Mouse (Mus musculus) layer of hippocampus, adult 11-12 months (tissue): ENCODE data around the gene Ddx51.

Source experiments
- DNase-seq: peaks from one replicate; pipeline ENCODE4 v3.0.0; 2022; ENCODE audit warnings: low spot score

Gene Ddx51

DNA sequence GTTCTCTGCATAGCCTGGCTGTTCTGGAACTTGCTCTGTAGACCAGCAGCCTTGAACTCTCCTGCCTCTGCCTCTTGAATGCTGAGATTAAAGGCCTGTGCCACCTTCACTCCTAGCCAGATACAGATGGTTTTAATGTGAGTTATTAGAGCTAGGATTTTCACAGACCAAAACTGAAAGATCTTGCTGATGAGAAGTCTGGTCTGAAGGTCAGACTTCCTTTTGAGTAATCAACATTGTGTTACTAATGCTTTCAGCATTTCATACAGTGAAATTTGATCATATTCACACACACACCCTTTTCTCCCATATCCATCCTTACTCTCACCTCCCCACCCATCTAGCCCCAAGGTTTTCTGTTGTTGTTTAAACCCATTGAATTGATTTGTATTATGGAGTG is 6.4 kb downstream of the Ddx51 start:
- DNase-seq: no peak

GRCm38 (mm10) chr5:110664041-110664440 is 10.8 kb downstream of the Ddx51 start:
- DNase-seq: no peak

- no peak for DNase-seq
Measured at GRCm38 (mm10) chr5:110664750-110665269, 11.6 kb downstream of the Ddx51 start.

DNA sequence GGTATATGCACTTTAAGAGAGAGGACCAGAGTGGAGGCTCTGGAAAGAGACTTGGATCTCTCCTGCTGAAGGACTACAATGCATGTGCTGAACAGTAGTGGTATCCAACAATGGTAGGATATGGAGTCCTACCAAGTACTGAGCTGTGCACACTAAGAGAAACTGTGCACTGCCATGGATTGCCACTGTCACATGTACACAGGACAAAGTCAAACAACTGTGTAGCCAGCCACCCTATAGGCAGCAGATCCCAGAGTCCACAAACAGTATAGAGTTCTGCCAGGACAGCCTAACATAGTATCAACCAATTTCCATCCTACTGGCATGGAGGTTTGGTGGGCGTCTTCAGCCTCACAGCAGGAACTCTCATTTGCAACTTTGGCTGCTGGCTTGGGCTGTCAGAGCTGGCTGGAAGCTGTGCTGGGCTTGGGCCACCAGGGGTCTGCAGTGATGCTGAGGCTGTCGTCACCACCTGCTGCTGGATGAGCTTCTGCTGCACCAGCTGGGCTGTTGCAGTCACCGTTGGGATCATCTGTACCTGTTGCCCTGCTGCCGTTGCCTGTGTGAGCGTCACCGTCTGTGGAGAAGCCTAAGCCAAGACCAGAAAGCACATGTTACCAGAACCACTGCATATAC is 12.4 kb downstream of the Ddx51 start:
- DNase-seq: no peak

DNA sequence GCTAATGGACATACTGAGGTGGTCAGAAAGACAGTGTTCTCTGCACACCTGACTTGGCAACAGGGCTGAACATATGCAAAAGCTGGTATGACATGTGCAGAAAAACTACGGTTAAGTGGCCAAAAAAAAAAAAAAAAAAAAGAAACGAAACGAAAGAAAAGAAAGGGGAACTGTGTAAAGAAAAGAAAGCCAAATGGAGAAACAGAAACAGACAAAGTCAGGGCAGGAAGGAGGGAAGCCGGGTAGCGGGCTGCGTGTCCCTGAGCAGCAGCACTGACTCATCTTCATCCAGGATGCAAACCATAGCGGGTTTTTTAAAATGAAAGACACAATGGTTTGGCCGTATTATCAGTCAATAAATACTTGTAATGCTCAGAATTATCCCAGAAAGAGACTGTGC is 28.8 kb downstream of the Ddx51 start:
- DNase-seq: no peak

GRCm38 (mm10) chr5:110698617-110699016 is 45.4 kb downstream of the Ddx51 start:
- no peak for DNase-seq

DNA sequence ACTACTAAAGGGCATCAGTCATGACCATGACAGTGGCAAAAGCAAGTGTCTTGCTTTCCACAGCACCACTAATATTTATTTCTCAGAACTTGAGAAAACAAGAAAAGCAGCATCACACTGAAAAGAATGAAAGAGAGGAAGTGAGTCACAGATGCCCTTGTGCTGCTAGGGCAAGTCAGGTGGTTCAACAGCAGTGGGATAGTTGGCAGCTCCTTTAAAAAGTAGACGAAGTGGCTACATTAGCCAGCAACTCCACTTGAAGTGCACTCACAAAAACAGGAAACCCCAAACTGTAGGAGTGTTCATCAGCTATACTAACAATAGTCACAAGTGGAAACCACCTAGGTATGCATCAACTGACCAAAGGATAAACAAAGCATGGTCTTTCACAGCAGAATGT is 50.8 kb downstream of the Ddx51 start:
- DNase-seq: no peak

DNA sequence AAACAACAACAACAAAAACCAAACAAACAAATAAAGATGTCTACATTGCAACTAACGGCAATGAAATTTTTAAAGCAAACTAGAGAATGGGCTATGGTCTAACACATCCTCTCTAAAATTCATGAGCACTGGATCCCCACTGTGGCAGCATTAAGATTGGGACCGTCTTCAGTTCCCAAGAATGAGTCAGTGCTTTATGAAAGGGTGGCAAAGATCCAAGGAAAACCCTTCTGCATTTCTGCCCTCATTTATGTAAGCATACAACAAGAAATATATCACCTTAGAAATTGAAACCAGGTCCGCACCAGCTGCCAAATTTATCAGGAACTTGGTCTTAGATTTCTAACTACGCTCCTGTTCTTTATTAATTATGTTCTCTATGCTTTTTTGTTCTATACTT is 56.0 kb downstream of the Ddx51 start:
- no peak for DNase-seq
